Mouse (Mus musculus) embryo, embryonic 11.5 days (tissue): ENCODE results near the gene Zpr1.

Experiments used
- DNase-seq: peaks from one replicate; pipeline ENCODE4 v3.0.0-alpha.2; 2012; ENCODE audit warnings: low read depth, low spot score

Gene Zpr1

GRCm38 (mm10) chr9:46272677-46273454 is at the start of gene Zpr1:
TSS of gene Zpr1 (plus strand) at chr9:46273064.
- peak; percentile 81 for DNase-seq

GRCm38 (mm10) chr9:46223090-46223489 is 49.8 kb upstream of the Zpr1 start:
- no peak for DNase-seq

- no peak for DNase-seq
Measured at GRCm38 (mm10) chr9:46224101-46224500, 48.8 kb upstream of the Zpr1 start.

GRCm38 (mm10) chr9:46224945-46225660 is 47.8 kb upstream of the Zpr1 start:
- no peak for DNase-seq

GRCm38 (mm10) chr9:46227064-46227614 is 45.7 kb upstream of the Zpr1 start:
- no peak for DNase-seq

- DNase-seq: no peak
Measured at GRCm38 (mm10) chr9:46228491-46228890, 44.4 kb upstream of the Zpr1 start, which contains the start of gene Apoa1. TSS of gene Apoa1 (plus strand) at chr9:46228580.

- DNase-seq: peak; percentile 78
Measured at GRCm38 (mm10) chr9:46229573-46230449, 43.1 kb upstream of the Zpr1 start.

- DNase-seq: no peak
Measured at GRCm38 (mm10) chr9:46230450-46230975, 42.4 kb upstream of the Zpr1 start.

- DNase-seq: no peak
Measured at GRCm38 (mm10) chr9:46235196-46235595, 37.7 kb upstream of the Zpr1 start.

GRCm38 (mm10) chr9:46235596-46235648 is 37.4 kb upstream of the Zpr1 start, which contains the start of gene Apoc3:
TSS of gene Apoc3 (minus strand) at chr9:46235636.
- DNase-seq: no peak

GRCm38 (mm10) chr9:46235649-46236048 is 37.2 kb upstream of the Zpr1 start:
- DNase-seq: no peak

GRCm38 (mm10) chr9:46238850-46239249 is 34.0 kb upstream of the Zpr1 start:
- DNase-seq: no peak

GRCm38 (mm10) chr9:46240526-46241153 is 32.2 kb upstream of the Zpr1 start, which contains the start of gene Apoa4:
TSS of gene Apoa4 (plus strand) at chr9:46240696.
- no peak for DNase-seq

- DNase-seq: no peak
Measured at GRCm38 (mm10) chr9:46241818-46242217, 31.0 kb upstream of the Zpr1 start.

- no peak for DNase-seq
Measured at GRCm38 (mm10) chr9:46243122-46243521, 29.7 kb upstream of the Zpr1 start.

- DNase-seq: no peak
Measured at GRCm38 (mm10) chr9:46243584-46243983, 29.3 kb upstream of the Zpr1 start.

- peak; percentile 79 for DNase-seq
Measured at GRCm38 (mm10) chr9:46246752-46247324, 26.0 kb upstream of the Zpr1 start.

GRCm38 (mm10) chr9:46256177-46256576 is 16.7 kb upstream of the Zpr1 start:
- DNase-seq: no peak

GRCm38 (mm10) chr9:46256658-46257385 is 16.0 kb upstream of the Zpr1 start:
- DNase-seq: no peak

- DNase-seq: no peak
Measured at GRCm38 (mm10) chr9:46257546-46257945, 15.3 kb upstream of the Zpr1 start.
